Mouse (Mus musculus): Measurements from ENCODE around the gene Tmem235.
"Not testable (repeated sequence)": the region's sequence is repeated elsewhere in the genome, so short reads cannot be mapped to it uniquely, and the experiment has no call there.

Tmem235 gene

DNA sequence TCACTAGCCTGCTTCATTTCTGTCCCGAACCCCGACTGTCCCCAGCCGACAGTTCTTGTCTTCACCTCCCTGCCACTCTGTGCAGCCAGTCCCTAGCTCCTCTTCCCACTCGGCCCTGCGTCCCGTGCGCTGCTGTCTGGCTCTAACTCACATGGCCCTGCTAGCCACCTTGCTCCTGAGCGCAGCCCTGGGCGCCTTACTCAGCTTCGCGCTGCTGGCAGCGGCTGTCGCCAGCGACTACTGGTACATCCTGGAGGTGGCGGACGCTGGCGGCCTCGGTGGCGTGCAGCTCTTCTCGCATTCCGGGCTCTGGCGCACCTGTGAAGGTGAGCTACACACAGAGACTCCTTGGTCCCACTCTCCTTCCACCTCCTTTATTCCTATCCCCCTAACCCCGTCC lies at the start of gene Tmem235:
Gene Tmem235 (plus strand): TSS at position 152 of the 400 bp plus-strand sequence.
- no peak for DNase-seq (ENCODE audit: extremely low spot score)

DNA sequence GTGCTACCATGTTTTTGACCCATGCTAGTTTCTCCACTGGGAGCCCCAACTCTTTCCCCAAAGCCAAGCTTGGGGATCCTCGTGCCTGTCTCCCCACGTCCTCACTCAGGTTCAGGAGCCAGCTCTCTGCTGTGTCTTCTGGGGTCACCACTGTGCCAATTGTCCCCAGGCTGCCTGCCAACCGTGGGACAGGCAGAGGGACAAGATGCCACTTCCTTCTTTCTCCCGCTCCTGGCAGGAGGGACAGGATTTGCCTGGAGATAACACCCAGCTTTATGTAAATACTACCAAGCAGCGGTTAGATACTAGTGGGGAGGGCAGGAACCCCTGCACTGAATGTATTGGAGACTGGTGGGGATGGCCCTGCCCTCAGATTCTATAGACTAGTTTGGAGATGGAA lies 46.7 kb upstream of the Tmem235 start:
- DNase-seq (ENCODE audit: extremely low spot score): no peak

DNA sequence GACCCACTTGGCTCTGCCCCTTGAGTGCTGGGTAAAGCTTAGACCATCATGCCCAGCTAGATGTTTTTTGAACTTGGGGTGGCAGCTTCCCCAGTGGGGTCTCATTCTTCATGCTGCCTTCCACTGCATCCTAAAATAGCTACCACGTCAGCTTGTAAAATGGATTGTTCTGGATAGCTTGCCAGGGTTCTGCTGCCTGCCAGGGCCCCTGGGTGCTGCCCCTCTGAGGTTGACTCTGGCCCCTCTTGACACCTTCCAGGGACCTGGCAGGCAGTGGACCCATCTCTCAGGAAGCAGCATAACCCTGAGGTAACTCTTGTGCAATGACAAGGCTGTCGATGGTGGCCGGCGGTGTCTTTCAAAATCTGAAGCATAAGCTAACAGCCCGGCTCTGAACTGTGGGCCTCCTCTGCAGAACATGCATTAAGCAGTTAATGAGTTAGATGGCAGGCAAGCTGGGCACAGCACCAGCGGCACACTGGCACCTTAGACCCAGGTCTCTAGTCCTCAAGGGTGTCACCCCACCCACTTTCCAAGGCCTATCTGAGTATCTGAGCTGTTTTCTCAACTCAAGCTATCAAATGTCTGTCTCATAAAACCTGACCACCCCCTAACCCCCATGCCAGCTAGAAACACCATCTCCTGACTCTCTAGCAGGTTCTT lies 45.7 kb upstream of the Tmem235 start:
- DNase-seq (ENCODE audit: extremely low spot score): no peak

DNA sequence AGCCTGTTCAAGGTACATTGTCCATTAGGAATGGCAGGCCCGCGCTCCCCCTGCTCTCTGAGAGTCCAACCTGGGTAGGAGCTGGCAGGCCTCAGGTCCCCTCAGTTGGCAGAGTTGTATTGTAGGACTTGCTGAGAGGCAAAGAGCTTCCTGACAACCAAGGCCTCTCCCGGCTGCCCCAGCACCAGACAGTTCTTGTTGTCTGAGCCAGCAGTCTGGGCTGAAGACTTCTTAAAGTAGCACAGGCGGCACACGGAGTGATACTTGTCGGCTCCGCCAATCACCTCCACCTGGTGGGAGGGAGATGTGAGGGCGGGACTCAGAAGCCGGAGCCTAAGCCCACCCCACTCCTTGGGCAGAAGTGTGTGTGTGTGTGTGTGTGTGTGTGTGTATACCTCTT lies 44.7 kb upstream of the Tmem235 start:
- DNase-seq (ENCODE audit: extremely low spot score): not testable (repeated sequence)

DNA sequence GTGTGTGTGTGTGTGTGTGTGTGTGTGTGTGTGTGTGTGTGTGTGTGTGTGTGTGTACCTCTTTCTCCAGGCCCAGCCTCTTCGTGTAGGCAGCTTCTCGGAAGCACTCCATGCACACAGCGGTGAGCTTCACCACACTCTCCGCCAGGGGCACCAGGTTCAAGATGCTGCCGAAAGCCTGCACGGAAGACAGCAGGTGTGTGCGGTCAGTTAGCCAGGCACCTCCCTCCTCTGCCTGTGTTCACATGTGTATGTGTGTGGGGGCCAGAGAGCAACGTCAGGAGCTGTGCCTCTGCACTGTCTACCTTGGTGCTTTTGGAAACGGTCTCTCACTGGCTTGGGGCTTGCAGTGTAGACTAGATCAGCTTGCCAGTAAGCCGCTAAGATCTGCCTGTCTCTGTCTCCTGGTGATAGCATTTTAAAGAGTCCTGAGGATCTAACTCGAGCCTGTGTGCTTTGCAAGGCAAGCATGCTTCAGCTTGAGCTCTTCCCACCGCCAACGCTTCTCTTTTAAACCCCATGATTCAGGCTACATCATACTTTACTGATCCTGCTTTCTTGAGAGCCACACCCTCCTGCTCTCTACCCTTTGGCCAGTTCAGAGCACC lies 44.1 kb upstream of the Tmem235 start:
- DNase-seq (ENCODE audit: extremely low spot score): no peak

DNA sequence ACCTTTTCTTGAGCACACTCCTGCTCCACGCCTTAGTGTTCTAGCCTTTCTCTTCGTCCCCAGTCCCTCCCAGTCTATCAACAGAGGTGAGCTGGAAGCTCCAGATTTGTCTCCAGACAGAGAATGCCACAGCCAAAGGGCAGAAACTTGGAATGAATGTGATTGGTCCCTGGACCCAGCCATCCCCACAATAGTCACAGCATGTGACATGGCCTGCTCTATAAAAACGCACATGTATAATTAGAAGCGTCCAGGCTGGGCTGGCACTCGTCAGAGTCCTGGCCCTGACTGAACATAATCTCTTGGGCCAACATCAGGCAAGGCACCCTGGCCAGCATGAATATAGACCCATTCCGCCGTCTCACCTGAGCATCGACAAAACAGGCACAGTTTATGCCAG lies 41.5 kb upstream of the Tmem235 start:
- no peak for DNase-seq (ENCODE audit: extremely low spot score)

GRCm38 (mm10) chr11:117820173-117820572 lies 40.4 kb upstream of the Tmem235 start:
- no peak for DNase-seq (ENCODE audit: extremely low spot score)

DNA sequence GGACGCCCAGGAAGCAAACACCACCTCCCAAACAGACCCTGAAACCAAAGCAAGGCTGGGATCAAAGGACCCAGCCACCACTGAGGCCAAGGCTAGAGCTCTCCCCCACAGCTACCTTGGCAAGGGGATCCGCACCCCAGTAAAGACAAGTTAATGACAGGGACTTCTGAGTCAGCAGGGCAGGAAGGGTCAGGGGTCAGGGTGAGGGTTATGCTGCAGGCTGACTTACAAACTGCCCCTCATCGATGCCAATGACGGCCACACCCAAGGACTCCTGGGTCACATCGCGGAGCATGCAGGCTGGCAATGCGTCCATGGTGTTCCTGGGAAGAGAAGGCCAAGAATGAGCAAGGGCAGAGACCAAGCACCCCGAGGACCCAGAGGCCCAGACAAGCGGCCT lies 38.7 kb upstream of the Tmem235 start:
- DNase-seq (ENCODE audit: extremely low spot score): no peak

- DNase-seq (ENCODE audit: extremely low spot score): no peak
Observed at GRCm38 (mm10) chr11:117822728-117823241, 37.8 kb upstream of the Tmem235 start.

GRCm38 (mm10) chr11:117823411-117823810 lies 37.1 kb upstream of the Tmem235 start:
- no peak for DNase-seq (ENCODE audit: extremely low spot score)

DNA sequence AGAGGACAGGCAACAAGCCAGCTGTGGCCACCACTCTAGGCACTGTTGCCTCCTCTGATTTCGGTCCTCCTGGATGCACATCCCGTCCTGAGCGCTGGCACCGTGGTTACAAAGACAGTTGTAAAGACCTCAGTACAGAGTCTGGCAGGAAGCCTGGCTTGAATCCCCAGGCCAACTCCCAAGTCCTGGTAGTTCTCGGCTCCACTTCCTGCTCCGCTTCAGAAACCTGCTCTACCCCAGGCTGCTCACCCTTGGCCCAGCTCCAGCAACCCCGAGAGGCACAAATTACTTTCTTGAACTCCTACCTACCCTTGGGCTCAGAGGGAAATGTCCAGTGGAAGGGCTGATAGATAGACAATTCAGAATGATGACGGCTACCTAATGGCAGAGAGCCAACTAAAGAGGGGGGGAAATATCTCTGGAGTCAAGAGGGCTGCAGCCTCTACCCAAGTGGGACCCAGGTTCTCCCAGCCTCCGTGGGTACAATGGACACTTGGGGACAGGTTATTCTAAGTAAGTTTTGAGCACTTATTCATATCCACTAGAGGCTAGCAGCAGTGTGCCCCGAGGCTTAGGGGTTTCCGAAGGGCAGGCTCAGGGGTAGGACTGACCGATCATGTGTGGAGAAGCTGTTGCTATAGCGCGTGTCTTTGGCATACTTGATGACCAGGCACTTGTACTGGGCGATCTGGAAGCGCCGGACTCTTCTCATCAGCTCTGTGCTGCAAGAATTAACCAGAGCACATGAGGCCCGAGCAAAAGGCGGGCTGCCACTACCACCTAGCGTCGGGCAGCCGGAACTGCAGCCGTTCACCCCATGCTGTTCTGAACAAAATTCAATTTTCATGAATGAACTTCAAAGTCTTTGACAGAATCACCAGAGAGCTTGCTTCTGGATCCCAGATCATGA lies 36.2 kb upstream of the Tmem235 start:
- DNase-seq (ENCODE audit: extremely low spot score): peak; percentile 82

- peak; percentile 87 for DNase-seq (ENCODE audit: extremely low spot score)
Observed at GRCm38 (mm10) chr11:117825333-117826101, 35.0 kb upstream of the Tmem235 start, which contains the start of the genes Afmid and Tk1. Gene Afmid (plus strand): TSS chr11:117825924. Gene Tk1 (minus strand): TSS chr11:117826092.

GRCm38 (mm10) chr11:117826164-117826563 lies 34.4 kb upstream of the Tmem235 start:
- no peak for DNase-seq (ENCODE audit: extremely low spot score)

DNA sequence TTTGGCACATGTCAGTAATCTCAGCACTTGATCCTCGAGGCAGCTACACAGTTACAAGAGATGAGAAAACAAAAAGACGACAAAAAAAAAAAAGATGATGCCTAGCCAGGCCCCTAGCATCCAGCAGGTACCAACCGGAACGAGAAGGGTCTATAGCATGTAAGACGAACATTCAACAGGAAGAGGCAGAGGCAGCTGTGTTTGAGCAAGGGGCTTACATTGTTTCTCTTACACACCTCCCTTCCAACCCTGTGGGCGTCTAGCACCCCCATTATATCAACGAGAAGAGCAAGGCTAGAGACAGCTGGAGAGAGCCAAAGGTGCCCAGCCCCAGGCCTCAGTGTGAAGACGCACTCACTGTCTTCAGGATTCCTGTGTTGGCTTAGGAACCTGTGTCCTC lies 33.6 kb upstream of the Tmem235 start:
- DNase-seq (ENCODE audit: extremely low spot score): no peak

DNA sequence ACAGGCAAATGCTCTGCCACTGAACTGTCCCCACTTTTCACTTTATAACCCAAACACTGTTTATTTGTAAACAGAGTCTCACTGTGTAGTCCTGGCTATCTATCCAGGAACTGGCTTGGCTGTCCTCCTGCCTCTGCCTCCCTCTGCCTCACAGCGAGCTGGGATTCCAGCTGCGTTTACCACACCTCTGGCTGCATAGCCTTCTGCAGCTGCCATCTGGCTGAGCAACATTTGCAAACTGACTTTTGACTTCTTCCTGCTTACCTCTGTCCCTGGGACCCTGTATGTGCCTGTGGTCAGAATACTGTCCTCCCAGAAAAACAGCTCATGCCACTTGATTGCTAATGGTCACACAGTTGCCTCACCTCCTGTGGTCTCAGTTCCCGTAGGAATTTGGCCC lies 33.2 kb upstream of the Tmem235 start:
- DNase-seq (ENCODE audit: extremely low spot score): no peak

GRCm38 (mm10) chr11:117828149-117828887 lies 32.2 kb upstream of the Tmem235 start:
- no peak for DNase-seq (ENCODE audit: extremely low spot score)

- no peak for DNase-seq (ENCODE audit: extremely low spot score)
Observed at GRCm38 (mm10) chr11:117828888-117829604, 31.5 kb upstream of the Tmem235 start.

DNA sequence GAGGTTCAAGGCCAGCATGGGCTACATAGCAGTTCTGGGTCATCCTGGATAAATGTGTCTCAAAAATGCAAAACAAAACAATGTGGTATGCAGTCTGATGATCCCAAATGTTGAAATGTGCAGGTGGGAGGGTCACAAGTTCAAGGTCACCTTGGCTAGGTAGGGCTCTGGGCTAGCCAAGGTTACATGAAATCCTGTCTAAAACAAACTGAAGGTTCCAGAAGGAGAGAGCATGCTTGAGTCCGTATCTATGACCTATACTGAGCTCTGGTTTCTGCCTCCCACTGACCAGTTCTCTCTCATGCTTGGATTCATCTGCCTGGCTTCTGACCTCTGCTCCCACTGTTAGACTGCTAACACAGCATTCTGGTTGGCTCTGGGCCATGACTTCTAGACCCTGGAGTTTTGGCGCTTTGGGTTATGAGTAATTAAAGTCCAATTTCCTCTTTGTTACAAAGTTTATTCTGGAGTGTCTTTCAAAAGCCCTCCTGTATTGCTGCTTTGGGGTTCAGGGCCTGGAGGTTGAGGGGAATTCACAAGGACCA lies 30.8 kb upstream of the Tmem235 start:
- DNase-seq (ENCODE audit: extremely low spot score): no peak

GRCm38 (mm10) chr11:117830401-117830800 lies 30.2 kb upstream of the Tmem235 start:
- no peak for DNase-seq (ENCODE audit: extremely low spot score)

Data from embryo, embryonic 9.5 days (tissue).